Mouse (Mus musculus) liver, adult 2 months (tissue): ENCODE measurements around the gene Svip.

Experiments used
- CTCF ChIP-seq: fragments of 200-500 bp; IDR thresholded peaks from 2 replicates; pipeline ENCODE4 v1.5.1; 2011; ENCODE audit warnings: low read depth, low read length, control low read depth
- POLR2A ChIP-seq: fragments of 200-500 bp; IDR thresholded peaks from 2 replicates; pipeline ENCODE4 v1.6.1; 2011; ENCODE audit warnings: low read length, control low read depth; ENCODE audit not compliant: insufficient read depth; ENCODE audit errors: extremely low read depth

DNA sequence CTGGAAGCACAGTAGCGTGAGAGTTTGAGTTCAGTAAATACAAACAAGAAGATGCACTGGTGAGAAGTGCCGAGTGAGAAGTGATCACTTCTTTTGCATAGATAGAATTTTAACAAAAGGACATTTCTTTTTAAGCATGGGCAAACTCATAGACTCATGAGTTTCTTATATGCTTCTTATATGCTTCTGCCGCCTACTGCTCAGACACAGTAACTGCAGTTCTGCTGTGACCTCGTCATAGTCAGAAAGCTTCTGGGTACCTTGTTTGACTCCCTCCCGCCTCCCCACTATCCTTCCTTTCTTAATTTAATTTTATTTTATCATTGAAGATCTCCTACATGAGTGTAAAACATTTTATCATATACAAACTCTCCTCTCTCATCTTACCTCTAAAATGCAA, 26.5 kb downstream of the Svip start:
- TF ChIP-seq CTCF (no peak), POLR2A (no peak)
